Mouse (Mus musculus): Measurements from ENCODE around the gene Ccp110.

DNA sequence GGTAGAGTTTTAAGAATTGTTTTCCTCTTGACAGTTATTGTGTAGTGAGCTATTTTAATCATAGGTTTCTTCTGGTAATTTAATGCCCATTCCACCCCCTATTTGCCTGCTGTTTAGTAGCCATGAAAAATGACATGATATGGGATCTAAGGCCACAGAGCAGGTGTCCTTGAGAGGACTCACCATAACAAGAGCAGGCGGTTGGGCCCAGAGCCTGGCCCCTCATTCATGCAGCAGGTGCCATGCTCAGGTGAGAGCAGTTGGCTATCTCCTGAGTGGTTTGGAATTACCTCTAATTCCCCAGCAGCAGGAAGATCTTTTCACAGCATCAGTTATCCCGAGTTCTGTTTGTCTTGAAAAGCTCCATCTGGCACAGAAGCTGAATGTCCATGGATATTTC lies 13.1 kb downstream of the Ccp110 start:
- TF ChIP-seq ZKSCAN1 (IDR thresholded peaks at IDR 0.05; ENCODE audit: low read depth, low read length) (no peak), ZNF384 (IDR thresholded peaks at IDR 0.05; ENCODE audit: low read depth, low read length) (no peak), MEF2A (IDR thresholded peaks at IDR 0.05; ENCODE audit: extremely low read depth, insufficient replicate concordance, low read depth, low read length, poor library complexity, severe bottlenecking) (no peak), NRF1 (IDR thresholded peaks at IDR 0.05; ENCODE audit: insufficient read depth, low read depth, low read length, poor library complexity, severe bottlenecking) (no peak)

Data from MEL (cell line).